Mouse (Mus musculus): ENCODE measurements around the gene Mthfd2l.

Gene Mthfd2l

DNA sequence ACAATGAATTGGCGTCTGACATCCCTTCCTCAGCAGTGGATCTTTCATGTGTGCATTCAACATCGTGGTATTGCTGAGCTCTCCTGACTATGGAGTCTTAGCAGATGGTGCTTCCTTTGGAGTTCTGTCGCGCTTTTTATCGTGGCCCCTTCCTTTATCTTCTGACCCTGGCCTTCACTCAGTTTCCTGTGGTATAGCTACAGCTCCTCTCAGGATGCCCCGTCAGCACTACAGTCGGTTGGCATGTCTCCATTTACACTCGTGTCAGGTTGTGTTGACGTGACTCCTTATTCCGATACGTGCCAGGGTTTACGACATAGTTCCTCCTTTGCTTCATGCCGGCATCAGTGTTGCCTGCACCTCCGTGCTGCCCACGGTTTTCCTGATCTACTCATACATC is 18.6 kb downstream of the Mthfd2l start:
- DNase-seq = no peak

DNA sequence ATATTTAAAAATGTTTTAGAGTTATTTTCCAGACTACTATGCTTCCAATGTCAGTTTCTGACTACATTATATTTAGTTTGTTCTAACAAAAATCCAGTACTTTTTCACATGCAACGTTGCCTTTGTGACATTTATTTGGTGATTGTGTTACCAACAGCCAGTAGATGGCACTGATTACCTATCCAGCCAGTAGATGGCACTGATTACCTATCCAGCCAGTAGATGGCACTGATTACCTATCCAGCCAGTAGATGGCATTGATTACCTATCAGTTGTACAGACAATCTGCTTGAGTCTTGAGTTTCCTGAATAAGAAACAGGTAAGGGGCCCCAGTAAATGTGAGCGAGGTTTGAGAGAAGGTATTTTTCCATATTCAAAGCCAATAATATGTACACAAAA is 20.6 kb downstream of the Mthfd2l start:
- DNase-seq = peak; percentile 53

DNA sequence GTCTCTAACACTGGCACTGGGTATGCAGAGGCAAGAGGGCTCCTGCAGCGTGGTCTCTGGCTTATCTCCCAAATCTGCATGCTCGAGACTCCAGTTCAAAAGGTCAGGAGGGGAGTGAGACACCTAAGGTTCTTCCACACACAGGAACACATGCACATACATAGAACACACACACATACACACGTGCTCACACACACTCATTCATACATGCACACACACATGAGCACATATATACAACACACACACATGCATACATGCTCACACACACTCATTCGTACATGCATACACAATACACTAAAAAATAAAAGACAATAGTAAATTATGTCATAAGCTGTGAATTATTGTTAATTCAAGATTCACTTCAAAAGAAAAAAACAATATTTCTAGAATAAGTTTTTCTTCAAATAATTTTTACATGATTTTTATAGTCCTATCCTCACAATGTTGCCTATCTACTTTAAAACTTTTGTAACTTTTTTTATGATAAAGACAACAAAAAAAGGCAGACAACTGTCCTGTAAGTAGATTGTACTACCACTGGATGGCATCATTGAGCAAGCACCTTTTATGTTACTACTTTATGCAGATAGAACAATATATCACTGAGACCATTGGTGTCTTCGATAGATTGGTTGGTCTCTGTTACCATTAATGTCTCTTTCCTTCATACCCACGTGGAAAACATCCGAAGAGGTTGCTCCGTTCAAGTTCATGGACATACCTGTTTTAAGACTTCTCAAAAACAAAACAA is 22.0 kb downstream of the Mthfd2l start:
- DNase-seq = peak; percentile 8

DNA sequence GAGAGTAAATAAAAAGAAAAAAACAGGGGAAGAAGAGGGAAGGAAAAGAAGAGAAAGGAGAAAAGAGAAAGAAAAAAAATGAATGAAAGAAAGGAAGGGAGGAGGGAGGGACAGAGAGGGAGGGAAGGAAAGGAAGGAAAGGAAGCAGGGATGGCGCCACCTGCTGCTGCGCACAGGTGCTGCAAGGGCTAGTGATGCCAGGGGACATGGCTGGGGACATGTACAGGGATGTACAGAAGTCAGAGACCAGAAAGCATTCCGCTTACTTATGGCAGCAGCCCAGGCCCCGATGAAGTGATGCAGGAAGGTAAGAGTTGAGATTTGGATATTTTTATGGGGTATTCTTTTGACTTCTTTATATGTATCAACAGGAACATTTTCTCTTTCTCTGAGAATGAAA is 33.4 kb downstream of the Mthfd2l start:
- DNase-seq = peak; percentile 21

DNA sequence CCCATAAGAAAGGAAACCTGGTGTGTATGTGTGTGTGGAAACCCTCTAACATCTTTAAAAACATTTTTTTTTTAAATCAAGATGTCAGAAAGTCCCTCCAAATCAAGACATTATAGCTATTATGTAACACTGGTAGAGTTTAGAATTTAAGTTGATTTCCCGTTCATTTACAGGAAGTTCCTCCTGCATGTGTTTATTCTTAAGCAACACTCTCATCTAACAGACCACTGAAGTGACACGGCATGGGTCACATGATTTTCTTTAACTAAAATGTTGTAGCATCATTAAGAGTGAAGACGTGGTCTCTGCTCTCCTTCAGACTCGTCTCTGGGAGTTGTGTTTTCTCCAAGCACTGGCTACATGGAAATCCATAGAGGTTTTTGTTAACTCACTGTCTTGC is 33.8 kb downstream of the Mthfd2l start:
- DNase-seq = no peak

DNA sequence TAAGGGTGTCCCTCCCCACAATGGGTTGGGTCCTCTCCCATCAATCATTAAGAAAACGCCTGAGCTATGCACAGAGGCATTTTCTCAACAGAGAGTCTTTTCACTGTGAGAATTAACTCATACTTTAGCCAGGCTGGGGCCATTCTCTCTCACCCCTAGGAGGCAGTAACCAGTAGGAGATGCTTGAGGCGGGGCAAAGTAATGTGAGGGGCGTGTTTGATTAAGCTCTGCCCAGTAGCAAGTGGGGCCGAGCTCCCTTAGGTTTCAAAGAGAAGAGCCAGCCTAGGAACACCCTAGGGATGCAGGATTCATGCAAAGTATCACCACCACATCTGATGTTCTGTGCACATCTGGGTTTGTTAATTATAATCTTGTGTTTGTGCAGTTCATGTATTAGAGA is 34.5 kb downstream of the Mthfd2l start:
- no peak for DNase-seq

DNA sequence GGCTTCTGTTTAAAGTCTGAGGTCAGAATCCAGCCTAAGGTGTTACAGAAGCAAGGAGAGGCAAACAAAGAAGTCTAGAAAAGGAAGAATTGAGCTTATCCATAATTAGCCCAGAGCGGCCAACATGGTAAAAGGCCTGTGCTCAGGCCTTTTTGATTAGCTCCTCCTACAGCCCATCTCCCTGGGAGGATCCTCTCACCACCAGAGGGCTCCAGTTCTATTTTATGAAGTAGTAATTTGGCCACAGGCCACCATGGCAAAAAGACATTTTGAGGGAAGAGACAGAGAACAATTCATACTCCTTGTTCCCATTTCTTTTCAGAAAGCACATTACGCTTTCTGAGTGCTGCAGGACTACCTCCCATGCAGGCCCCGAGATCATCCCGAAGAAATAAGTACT is 46.3 kb downstream of the Mthfd2l start:
- DNase-seq = peak; percentile 88

DNA sequence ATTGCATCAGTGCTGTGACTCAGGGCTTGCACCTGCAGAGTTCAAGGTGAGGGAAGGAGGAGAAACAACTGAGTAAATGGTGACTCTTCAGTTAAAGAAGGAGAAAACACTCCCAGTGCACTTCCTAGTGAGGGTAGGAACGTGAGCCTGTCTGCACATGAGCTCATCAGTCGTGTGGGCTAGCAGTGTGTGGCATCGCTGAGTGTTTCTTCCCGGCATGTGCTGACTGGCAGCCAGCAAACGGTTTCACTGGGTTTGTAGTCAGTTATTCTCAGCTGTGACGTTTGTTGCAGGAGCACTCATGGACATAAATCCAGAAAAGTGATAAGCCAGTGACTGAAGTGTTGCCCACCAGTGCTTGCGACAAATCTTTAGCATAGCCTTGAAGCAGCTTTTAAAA is 49.4 kb downstream of the Mthfd2l start:
- no peak for DNase-seq

DNA sequence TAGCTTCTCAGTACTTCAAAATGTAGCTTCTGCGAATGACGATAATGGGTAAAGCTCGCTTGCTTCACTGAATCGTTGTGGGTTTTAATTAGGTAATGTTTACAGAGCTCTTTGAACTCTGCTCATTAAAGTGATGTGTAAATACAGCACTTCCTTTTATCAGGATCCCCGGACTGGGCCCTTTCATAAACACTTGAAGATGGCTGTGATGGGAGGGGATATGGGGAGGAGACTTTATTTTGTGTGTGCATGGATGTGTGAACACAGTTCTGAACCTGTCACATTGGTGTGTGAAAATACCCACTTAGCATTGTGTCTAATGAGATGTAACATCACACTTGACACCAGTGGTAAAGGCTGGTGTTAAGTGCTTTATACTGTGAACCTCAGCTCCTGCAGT is 56.7 kb downstream of the Mthfd2l start:
- DNase-seq = no peak

DNA sequence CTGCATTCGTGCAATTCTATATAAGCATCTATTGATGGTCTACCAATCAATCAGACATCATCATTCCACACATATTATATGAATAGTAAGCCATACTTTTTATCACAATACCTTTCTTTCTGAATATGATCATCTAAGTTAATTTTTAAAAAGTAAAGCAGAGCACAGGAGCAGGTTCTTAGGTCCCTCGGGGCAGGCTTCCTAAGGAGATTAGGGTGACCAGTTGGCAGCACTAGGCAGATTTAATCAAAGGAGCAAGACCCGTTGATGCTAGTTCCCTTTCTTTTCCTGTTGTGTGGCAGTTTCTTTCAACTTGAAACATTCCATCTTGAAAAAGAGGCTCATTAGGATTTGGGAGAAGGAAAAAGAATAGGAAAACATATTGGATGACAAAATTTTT is 57.2 kb downstream of the Mthfd2l start:
- no peak for DNase-seq

DNA sequence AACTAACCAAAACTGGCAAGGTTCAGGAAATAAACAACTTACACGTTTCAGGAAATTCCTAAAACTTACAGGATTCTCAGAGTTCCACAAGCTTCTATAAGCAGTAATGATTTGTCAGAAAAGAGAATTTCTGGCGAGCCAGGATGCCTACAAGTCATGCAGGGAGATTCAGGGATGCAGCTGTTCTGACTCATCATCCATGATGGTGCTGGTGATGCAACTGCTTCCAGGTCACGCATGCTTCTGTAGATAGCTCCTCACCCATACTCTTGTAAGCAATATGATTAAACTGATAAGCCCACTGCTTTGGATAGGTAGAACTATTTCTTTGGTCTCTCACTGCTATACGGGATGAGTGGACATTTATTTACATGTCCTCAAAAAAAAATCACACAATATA is 57.7 kb downstream of the Mthfd2l start:
- no peak for DNase-seq

DNA sequence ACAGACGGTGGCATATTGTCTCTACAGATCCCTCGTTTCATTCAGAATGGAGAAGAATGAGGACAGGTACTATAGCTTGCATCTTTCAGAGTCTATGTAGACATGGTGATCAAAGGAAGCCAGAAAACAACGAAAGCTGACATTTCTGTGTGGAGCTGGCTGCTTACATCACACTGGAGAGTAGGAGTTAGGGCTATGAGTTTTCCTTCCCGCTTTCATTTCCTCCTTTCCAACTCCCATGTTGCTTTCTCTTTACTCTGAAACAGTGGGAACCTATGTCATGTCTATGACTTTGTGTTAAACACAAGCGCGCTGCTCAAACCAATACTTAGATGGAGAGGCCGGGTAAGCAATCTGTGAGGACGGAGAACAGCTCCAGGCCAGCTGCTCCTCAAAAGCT is 69.0 kb downstream of the Mthfd2l start:
- DNase-seq = no peak

DNA sequence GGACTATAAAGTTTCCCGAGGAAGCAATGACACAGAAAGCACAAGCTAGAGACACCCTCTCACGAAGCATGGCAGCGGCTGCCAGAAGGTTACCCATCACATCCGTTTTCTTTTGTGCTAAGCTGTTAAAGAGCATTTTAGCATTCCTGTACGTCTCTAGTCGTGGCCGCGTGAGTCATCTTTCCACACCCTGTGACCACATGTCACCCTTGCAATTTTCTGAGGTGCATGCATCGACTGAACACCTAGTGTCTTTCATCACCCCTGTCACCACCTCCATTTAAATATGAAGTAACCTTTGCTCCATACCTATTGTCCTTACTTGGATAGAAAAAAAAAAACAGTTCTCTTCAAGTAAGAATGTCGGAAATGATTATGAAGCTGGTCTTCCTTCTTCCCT is 84.3 kb downstream of the Mthfd2l start:
- no peak for DNase-seq

DNA sequence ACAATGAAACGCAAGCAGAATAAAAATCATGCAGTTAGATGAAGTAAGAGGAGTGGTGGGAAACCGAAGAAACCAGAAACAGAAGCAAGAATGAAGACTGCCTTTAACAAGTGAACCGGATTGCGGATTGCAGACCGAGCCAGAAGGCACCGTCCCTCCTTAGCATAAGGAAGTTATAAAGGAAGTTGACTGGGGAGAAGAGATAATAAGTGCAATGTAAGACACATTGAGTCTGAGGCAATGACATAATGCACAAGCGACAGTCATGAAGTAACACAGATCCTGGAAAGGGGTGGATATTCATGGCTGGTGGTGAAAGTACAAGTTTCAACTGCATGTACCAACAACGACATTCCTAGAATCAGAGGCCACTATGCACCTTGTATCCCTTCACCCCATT is 92.2 kb downstream of the Mthfd2l start:
- no peak for DNase-seq

DNA sequence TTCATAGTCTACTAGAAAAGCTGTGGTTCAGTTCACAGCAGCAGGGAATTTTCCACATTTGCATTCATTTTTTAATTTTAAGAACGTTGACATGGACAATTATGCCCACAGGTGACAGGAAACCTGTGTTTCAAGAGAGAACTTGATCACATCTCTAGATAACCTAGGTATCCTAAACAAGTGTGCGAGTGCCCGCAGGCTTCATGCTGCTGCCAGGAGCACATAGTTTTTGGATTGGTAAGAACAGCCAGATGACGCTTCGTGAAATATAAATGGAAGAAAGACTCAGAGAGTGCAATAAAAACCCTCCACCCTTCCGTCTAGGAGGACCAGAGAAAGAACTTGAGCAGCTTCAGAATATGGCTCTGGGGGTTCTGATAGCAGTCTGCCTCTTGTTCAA is 96.2 kb downstream of the Mthfd2l start, which contains the start of gene Epgn:
Epgn (plus strand) TSS at position 301 of the 400 bp plus-strand sequence.
- no peak for DNase-seq

DNA sequence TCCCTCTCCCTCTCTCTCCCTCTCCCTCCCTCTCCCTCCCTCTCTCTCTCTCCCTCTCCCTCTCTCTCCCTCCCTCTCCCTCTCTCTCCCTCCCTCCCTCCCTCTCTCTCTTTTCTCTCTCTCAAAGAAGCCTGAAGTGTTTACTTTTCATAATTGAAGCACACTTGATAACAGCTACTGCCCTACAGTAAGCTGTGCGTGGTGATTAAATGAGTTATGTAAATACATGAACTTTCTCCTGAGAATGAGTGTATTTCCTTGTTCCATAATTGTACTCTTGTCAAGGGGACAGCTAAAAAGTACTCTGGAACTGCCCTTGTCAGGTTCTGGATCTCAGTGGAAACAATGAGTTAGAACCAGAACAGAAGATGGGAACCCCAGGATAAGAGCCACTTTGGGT is 96.9 kb downstream of the Mthfd2l start:
- DNase-seq = no peak

DNA sequence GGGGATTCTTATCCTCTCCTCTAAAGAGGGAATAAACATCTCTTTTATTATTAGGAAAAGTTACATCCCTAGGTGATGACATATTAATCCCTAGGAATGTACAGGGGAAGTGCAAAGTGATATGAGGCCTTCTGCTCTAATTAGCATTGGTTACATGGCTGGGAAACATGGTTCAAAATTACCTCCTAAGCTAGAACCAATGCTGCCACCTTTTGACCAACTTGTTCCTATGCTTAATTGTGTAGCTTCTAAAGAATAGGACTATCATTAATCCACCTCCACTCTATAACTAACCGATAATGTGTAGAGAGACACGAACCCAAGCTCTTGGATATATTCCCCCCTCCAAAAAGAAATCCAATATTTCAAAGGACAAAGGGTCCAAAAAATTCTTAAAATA is 99.7 kb downstream of the Mthfd2l start:
- no peak for DNase-seq

DNA sequence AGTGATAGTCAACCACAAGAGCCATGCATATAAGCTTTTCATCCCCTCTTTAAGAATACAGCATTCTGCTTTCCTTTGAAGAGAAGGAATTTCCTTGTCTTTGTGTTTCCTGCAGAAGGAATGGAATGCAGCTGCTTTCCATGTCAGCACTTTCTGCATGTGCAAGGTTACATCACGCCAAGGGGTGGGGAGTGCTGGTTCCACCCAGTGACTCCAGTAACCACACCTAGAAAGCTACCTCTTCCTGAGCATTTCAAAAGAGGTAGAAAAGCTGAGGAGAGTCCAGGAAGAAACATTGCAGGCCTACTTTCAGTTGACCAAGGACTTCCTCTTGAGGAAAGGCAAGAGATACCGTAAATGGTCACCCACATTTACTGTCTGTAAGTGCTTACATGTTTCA is 104.4 kb downstream of the Mthfd2l start:
- DNase-seq = peak; percentile 19

DNA sequence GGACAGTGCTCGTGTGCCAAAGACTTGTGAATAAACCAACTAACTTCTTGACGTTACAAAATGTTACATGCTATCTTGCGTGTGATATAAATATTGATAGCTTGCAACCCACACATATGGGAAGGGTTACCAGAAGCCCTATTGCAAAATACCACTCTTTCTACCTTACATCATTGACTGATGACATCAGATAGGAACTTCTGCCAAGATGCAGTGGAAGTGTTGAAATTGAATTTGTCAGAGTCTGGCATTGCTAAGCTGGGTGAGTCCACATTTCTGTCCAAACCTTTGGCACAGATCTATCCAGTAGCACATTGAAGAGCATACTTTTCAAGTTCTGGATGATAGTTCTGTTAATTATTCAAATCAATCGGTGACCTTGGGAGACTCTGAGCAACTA is 105.7 kb downstream of the Mthfd2l start:
- peak; percentile 9 for DNase-seq

DNA sequence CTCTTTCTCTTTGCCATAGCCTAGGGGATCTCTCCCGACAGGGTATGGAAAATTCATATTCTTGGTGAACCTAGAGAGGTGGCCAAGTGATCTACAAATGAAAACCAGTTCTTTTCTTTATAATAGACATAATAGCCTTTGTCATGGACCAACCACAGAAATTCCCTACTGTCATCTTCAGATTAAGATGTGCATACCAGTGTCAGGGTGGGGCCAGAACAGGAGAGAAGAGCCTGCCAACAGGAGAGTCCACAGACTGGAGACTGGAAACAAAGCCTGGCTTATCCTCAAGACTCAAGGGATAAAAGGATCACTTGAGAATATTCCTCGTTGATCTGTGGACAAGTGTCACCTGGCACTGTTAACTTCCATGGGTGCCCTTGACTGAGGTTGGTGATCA is 106.8 kb downstream of the Mthfd2l start:
- DNase-seq = no peak

DNA sequence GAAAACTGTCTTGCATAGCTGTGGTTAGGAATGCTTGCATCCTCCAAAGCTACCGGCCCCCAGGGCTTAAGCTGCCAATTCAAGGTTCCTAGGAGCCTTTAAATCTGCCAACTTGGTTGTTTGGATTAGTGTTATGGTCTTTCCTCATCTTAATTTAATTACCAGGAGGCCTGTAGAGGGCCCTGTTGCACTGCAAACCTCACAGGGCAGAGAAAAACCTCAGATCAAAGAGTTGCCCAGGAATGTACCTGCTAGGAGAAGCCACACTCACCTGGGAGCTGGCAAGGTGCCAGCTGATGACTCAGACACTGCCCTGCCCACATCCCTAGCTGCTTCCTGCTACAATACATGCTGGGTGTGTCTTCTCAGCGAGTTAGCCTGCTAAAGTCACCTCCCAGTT is 107.6 kb downstream of the Mthfd2l start:
- peak; percentile 68 for DNase-seq

DNA sequence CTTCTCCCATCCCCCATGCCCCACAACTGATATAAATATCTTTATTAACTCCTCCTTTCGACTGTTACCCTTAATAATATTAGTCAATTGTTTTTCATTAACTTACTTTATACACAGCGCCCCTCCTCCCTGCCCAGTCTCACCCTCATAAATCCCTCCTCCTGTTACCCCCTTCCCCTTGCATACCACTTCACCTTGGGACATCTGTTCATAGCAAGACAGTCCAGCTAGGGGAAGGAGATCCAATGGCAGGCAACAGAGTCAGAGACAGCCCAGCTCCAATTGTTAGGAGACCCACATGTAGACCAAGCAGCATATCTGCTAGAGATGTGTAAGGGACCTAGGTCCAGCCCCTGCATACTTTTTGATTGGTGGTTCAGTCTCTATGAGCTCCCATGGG is 108.0 kb downstream of the Mthfd2l start:
- DNase-seq = no peak

DNA sequence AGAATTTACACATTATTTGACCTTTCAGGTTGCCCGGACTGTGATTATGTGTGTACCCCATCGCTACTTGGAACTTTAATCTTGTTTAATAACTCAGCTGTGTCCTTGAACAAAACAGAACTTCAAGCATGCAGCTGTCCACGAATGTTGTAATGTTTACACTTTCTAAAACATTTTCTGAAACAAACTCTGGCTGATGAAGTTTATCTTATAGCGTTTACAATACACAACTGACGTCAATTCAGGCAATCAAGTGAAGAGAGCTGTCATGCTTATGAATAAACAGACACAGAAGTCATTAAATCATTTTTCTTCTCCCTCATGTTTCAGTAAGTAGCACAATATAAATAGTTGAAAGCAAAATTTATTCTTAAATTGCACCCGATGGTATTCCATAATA is 117.1 kb downstream of the Mthfd2l start:
- DNase-seq = no peak

DNA sequence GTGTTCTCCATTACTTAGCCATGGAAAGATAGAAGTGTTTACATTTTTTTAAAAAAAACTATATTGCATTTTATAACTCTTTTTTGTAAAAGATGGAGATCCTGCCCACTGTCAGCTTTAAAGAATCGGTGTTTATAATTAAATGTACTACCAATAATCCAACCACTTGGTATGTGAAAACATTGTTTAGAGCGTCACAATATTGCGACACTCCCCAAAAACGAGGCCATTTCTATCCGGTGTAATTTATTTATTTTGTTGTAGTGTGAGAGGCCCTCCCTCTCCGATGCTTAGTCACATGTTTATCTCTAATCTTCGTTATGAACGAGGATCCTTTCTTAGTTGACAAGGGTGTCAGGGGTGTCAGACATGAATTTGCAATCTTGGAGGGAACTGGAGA is 117.5 kb downstream of the Mthfd2l start:
- no peak for DNase-seq
